Mouse (Mus musculus): ENCODE results near the gene Mpg. TPM values are rescaled to one million over a fixed set of nuclear protein-coding genes. Genes with fewer than 3 reads are reported as not detected.

Mpg gene
- polyA plus RNA-seq (2014; fragmentation: Nextera tagmentation; extraction: Ambion mirVana): 29.7 and 34.1 TPM in 2 replicates

- Histone ChIP-seq H3K27me3 (replicated peaks; ENCODE audit: control insufficient read depth, insufficient read depth, low read length) (no peaks in the 10 kb centered on the region), H3K36me3 (ENCODE audit: control insufficient read depth, insufficient read depth, low read length) (peaks cover 21% of the 10 kb centered on the region), H3K4me3 (ENCODE audit: low read depth, low read length) (peak within 1 kb of the TSS; percentile 74), H3K9me3 (ENCODE audit: control insufficient read depth, low read length) (no peaks in the 10 kb centered on the region), H3K27ac (replicated peaks; ENCODE audit: low read depth, low read length) (peak within 1 kb of the TSS; percentile 79), H3K9ac (ENCODE audit: low read depth, low read length) (peak within 1 kb of the TSS; percentile 86), H3K4me1 (ENCODE audit: control insufficient read depth, insufficient read depth, low read length) (peaks cover 37% of the 10 kb centered on the region), H3K4me2 (ENCODE audit: low read depth, low read length) (peak within 1 kb of the TSS; percentile 84)
- ATAC-seq (ENCODE audit: low read depth): peak; percentile 77
- peak; percentile 93 for DNase-seq (ENCODE audit: low spot score)
- WGBS: 5% methylated on average over 44 of the region's 47 CpGs
These were observed at the start of gene Mpg for GRCm38 (mm10) chr11:32226124-32226871. TSS of gene Mpg (plus strand) at chr11:32226505.

- H3K36me3 ChIP-seq (ENCODE audit: control insufficient read depth, insufficient read depth, low read length): no peaks in the 10 kb centered on the region
- DNase-seq (ENCODE audit: low spot score): no peak
- ATAC-seq (ENCODE audit: low read depth): no peak
- no peak overlapping the region for H3K4me2 ChIP-seq (ENCODE audit: low read depth, low read length)
- no peaks in the 10 kb centered on the region for H3K4me1 ChIP-seq (ENCODE audit: control insufficient read depth, insufficient read depth, low read length)
- H3K27ac ChIP-seq (replicated peaks; ENCODE audit: low read depth, low read length): no peak overlapping the region
- no peaks in the 10 kb centered on the region for H3K27me3 ChIP-seq (replicated peaks; ENCODE audit: control insufficient read depth, insufficient read depth, low read length)
- 68% methylated on average over 1 of the region's 1 CpGs for WGBS
- H3K9ac ChIP-seq (ENCODE audit: low read depth, low read length): no peak overlapping the region
- H3K4me3 ChIP-seq (ENCODE audit: low read depth, low read length): no peak overlapping the region
- no peaks in the 10 kb centered on the region for H3K9me3 ChIP-seq (ENCODE audit: control insufficient read depth, low read length)
These were observed 47.8 kb upstream of the Mpg start for GRCm38 (mm10) chr11:32178506-32178905.

GRCm38 (mm10) chr11:32181246-32181645 lies 45.1 kb upstream of the Mpg start:
- no peak for ATAC-seq (ENCODE audit: low read depth)
- 80% methylated on average over 4 of the region's 4 CpGs for WGBS

GRCm38 (mm10) chr11:32181973-32182868 lies 44.1 kb upstream of the Mpg start:
- no peak for ATAC-seq (ENCODE audit: low read depth)
- H3K4me2 ChIP-seq (ENCODE audit: low read depth, low read length): no peak overlapping the region
- H3K4me1 ChIP-seq (ENCODE audit: control insufficient read depth, insufficient read depth, low read length): no peaks in the 10 kb centered on the region
- no peak overlapping the region for H3K4me3 ChIP-seq (ENCODE audit: low read depth, low read length)
- DNase-seq (ENCODE audit: low spot score): peak; percentile 82
- no peaks in the 10 kb centered on the region for H3K36me3 ChIP-seq (ENCODE audit: control insufficient read depth, insufficient read depth, low read length)
- no peaks in the 10 kb centered on the region for H3K27me3 ChIP-seq (replicated peaks; ENCODE audit: control insufficient read depth, insufficient read depth, low read length)
- no peak overlapping the region for H3K9ac ChIP-seq (ENCODE audit: low read depth, low read length)
- no peak overlapping the region for H3K27ac ChIP-seq (replicated peaks; ENCODE audit: low read depth, low read length)
- no peaks in the 10 kb centered on the region for H3K9me3 ChIP-seq (ENCODE audit: control insufficient read depth, low read length)
- WGBS: 45% methylated on average over 24 of the region's 25 CpGs

More at GRCm38 (mm10) chr11:32181246-32181645, 45.1 kb upstream of the Mpg start:
- Histone ChIP-seq H3K4me3 (ENCODE audit: low read depth, low read length) (no peak overlapping the region), H3K36me3 (ENCODE audit: control insufficient read depth, insufficient read depth, low read length) (no peaks in the 10 kb centered on the region), H3K4me1 (ENCODE audit: control insufficient read depth, insufficient read depth, low read length) (no peaks in the 10 kb centered on the region), H3K27ac (replicated peaks; ENCODE audit: low read depth, low read length) (no peak overlapping the region), H3K27me3 (replicated peaks; ENCODE audit: control insufficient read depth, insufficient read depth, low read length) (no peaks in the 10 kb centered on the region), H3K9ac (ENCODE audit: low read depth, low read length) (no peak overlapping the region), H3K9me3 (ENCODE audit: control insufficient read depth, low read length) (no peaks in the 10 kb centered on the region), H3K4me2 (ENCODE audit: low read depth, low read length) (no peak overlapping the region)
- no peak for DNase-seq (ENCODE audit: low spot score)

GRCm38 (mm10) chr11:32184469-32184868 lies 41.8 kb upstream of the Mpg start:
- no peak overlapping the region for H3K4me2 ChIP-seq (ENCODE audit: low read depth, low read length)
- H3K4me3 ChIP-seq (ENCODE audit: low read depth, low read length): no peak overlapping the region
- no peaks in the 10 kb centered on the region for H3K4me1 ChIP-seq (ENCODE audit: control insufficient read depth, insufficient read depth, low read length)
- no peaks in the 10 kb centered on the region for H3K9me3 ChIP-seq (ENCODE audit: control insufficient read depth, low read length)
- H3K9ac ChIP-seq (ENCODE audit: low read depth, low read length): no peak overlapping the region
- H3K27ac ChIP-seq (replicated peaks; ENCODE audit: low read depth, low read length): no peak overlapping the region
- WGBS: 87% methylated on average over 8 of the region's 8 CpGs
- DNase-seq (ENCODE audit: low spot score): no peak
- no peaks in the 10 kb centered on the region for H3K36me3 ChIP-seq (ENCODE audit: control insufficient read depth, insufficient read depth, low read length)
- no peaks in the 10 kb centered on the region for H3K27me3 ChIP-seq (replicated peaks; ENCODE audit: control insufficient read depth, insufficient read depth, low read length)
- no peak for ATAC-seq (ENCODE audit: low read depth)

- ATAC-seq (ENCODE audit: low read depth) (no peak), DNase-seq (ENCODE audit: low spot score) (no peak)
- 82% methylated on average over 3 of the region's 3 CpGs for WGBS
- Histone ChIP-seq H3K27me3 (replicated peaks; ENCODE audit: control insufficient read depth, insufficient read depth, low read length) (no peaks in the 10 kb centered on the region), H3K9ac (ENCODE audit: low read depth, low read length) (no peak overlapping the region), H3K36me3 (ENCODE audit: control insufficient read depth, insufficient read depth, low read length) (no peaks in the 10 kb centered on the region), H3K4me3 (ENCODE audit: low read depth, low read length) (no peak overlapping the region), H3K4me2 (ENCODE audit: low read depth, low read length) (no peak overlapping the region), H3K27ac (replicated peaks; ENCODE audit: low read depth, low read length) (no peak overlapping the region), H3K4me1 (ENCODE audit: control insufficient read depth, insufficient read depth, low read length) (no peaks in the 10 kb centered on the region), H3K9me3 (ENCODE audit: control insufficient read depth, low read length) (no peaks in the 10 kb centered on the region)
These were observed 40.3 kb upstream of the Mpg start for GRCm38 (mm10) chr11:32186031-32186430.

- 86% methylated on average over 4 of the region's 4 CpGs for WGBS
- H3K4me1 ChIP-seq (ENCODE audit: control insufficient read depth, insufficient read depth, low read length): no peaks in the 10 kb centered on the region
- H3K9ac ChIP-seq (ENCODE audit: low read depth, low read length): no peak overlapping the region
- no peak for ATAC-seq (ENCODE audit: low read depth)
- H3K4me2 ChIP-seq (ENCODE audit: low read depth, low read length): no peak overlapping the region
- H3K27me3 ChIP-seq (replicated peaks; ENCODE audit: control insufficient read depth, insufficient read depth, low read length): no peaks in the 10 kb centered on the region
- H3K4me3 ChIP-seq (ENCODE audit: low read depth, low read length): no peak overlapping the region
- DNase-seq (ENCODE audit: low spot score): no peak
- H3K36me3 ChIP-seq (ENCODE audit: control insufficient read depth, insufficient read depth, low read length): no peaks in the 10 kb centered on the region
- no peaks in the 10 kb centered on the region for H3K9me3 ChIP-seq (ENCODE audit: control insufficient read depth, low read length)
- H3K27ac ChIP-seq (replicated peaks; ENCODE audit: low read depth, low read length): no peak overlapping the region
These were observed 39.0 kb upstream of the Mpg start for GRCm38 (mm10) chr11:32187256-32187655.

GRCm38 (mm10) chr11:32188881-32189280 lies 37.4 kb upstream of the Mpg start:
- no peak for DNase-seq (ENCODE audit: low spot score)
- Histone ChIP-seq H3K4me1 (ENCODE audit: control insufficient read depth, insufficient read depth, low read length) (no peaks in the 10 kb centered on the region), H3K27ac (replicated peaks; ENCODE audit: low read depth, low read length) (no peak overlapping the region), H3K36me3 (ENCODE audit: control insufficient read depth, insufficient read depth, low read length) (no peaks in the 10 kb centered on the region), H3K9ac (ENCODE audit: low read depth, low read length) (no peak overlapping the region), H3K4me2 (ENCODE audit: low read depth, low read length) (no peak overlapping the region), H3K9me3 (ENCODE audit: control insufficient read depth, low read length) (no peaks in the 10 kb centered on the region), H3K4me3 (ENCODE audit: low read depth, low read length) (no peak overlapping the region), H3K27me3 (replicated peaks; ENCODE audit: control insufficient read depth, insufficient read depth, low read length) (no peaks in the 10 kb centered on the region)
- no peak for ATAC-seq (ENCODE audit: low read depth)
- 87% methylated on average over 12 of the region's 12 CpGs for WGBS
